ENCODE assay signal across 14 mouse cellular contexts in genomic region chr19:23467011-23467410, GRCm38 (mm10). TPM values are rescaled to one million over a fixed set of nuclear protein-coding genes. Genes with fewer than 3 reads are reported as not detected.
DNase-seq lines count a peak whose midpoint lies in the region; ATAC-seq lines count a peak whose summit lies in the region.
"Had no signal": no experiment of that assay in that cellular context is flagged by ENCODE, and none has a peak within 500 bp of the region (broad histone marks: within the 10 kb centered on the region; RNA-seq: fewer than 3 reads in every experiment).

No protein-coding gene starts in this region.

- peak; percentile 48 for DNase-seq in lung, postnatal 36 days
- no peak for DNase-seq in lung, adult 18-20 months
- no peak for DNase-seq in kidney, postnatal 14 days
- no peak for DNase-seq in testis, postnatal 10 days (ENCODE audit: low spot score)
- DNase-seq: adrenal gland, postnatal 10 days; cerebellum, adult 11-12 months; cerebellum, adult 9-10 months; cerebellum, postnatal 25 days; gastrocnemius, postnatal 25 days; heart, postnatal 10 days had no signal

- peak; percentile 98 for ATAC-seq in granulocyte monocyte progenitor cell, adult 5-6 weeks (replicated peaks; ENCODE audit: poor library complexity, severe bottlenecking)
- ATAC-seq in monocyte, adult 5-6 weeks (replicated peaks; ENCODE audit: insufficient number of reproducible peaks, low FRiP score, low TSS enrichment, poor library complexity, severe bottlenecking), result peak; percentile 92
- ATAC-seq: forebrain, embryonic 16.5 days; hindbrain, postnatal 0 days had no signal

RNA-seq across cellular contexts. Expression of gene Mamdc2, which starts 18.8 kb away (rescaled TPM):
- not detected in 2 replicates for total RNA-seq in granulocyte monocyte progenitor cell, adult 5-6 weeks (2014; fragmentation: Nextera tagmentation)
- total RNA-seq in granulocyte monocyte progenitor cell, adult 5-6 weeks (2017), result 0.04 TPM in 1 of 2 replicates, not detected in the other
- total RNA-seq in monocyte, adult 5-6 weeks (2017), result 0.75 to 2.2 TPM in 2 of 3 replicates, not detected in the other
